Mouse (Mus musculus): Measurements from ENCODE around the gene Hist1h2ac. TPM values are rescaled to one million over a fixed set of nuclear protein-coding genes. Genes with fewer than 3 reads are reported as not detected.

Gene Hist1h2ac
- 2.0 TPM for polyA plus RNA-seq (2015; fragmentation: Illumina TruSeq; extraction: RNeasy Lipid Tissue Mini Kit (QIAGEN cat#74804); ENCODE audit: low read depth, low replicate concordance)

GRCm38 (mm10) chr13:23683755-23684281, at the start of gene Hist1h2ac, which contains the start of gene Hist1h2bc:
Gene Hist1h2ac, minus strand, starts transcription at chr13:23683948.
Gene Hist1h2bc, plus strand, starts transcription at chr13:23684199.

GRCm38 (mm10) chr13:23710374-23711089, 26.8 kb upstream of the Hist1h2ac start, which contains the start of gene Hfe:
Gene Hfe, minus strand, starts transcription at chr13:23710854.

GRCm38 (mm10) chr13:23698300-23698693, 14.5 kb upstream of the Hist1h2ac start, which contains the start of gene Hist1h4c:
Gene Hist1h4c, minus strand, starts transcription at chr13:23698454.

GRCm38 (mm10) chr13:23695514-23695913, 11.8 kb upstream of the Hist1h2ac start, which contains the start of gene Hist1h1t:
Gene Hist1h1t, plus strand, starts transcription at chr13:23695814.

Other genes with a start within 250 kb of the Hist1h2ac start
- gene Btn1a1, start 218.0 kb downstream of the Hist1h2ac start, polyA plus RNA-seq (2015; fragmentation: Illumina TruSeq; extraction: RNeasy Lipid Tissue Mini Kit (QIAGEN cat#74804); ENCODE audit: low read depth, low replicate concordance) = not detected
- gene Btn2a2, start 195.1 kb downstream of the Hist1h2ac start, polyA plus RNA-seq (2015; fragmentation: Illumina TruSeq; extraction: RNeasy Lipid Tissue Mini Kit (QIAGEN cat#74804); ENCODE audit: low read depth, low replicate concordance) = 1.8 TPM
- 5.4 TPM for gene Hist1h4h, start 152.9 kb downstream of the Hist1h2ac start, polyA plus RNA-seq (2015; fragmentation: Illumina TruSeq; extraction: RNeasy Lipid Tissue Mini Kit (QIAGEN cat#74804); ENCODE audit: low read depth, low replicate concordance)
- not detected for gene Hist1h2af, start 150.0 kb downstream of the Hist1h2ac start, polyA plus RNA-seq (2015; fragmentation: Illumina TruSeq; extraction: RNeasy Lipid Tissue Mini Kit (QIAGEN cat#74804); ENCODE audit: low read depth, low replicate concordance)
- not detected for gene Hist1h3g, start 148.5 kb downstream of the Hist1h2ac start, polyA plus RNA-seq (2015; fragmentation: Illumina TruSeq; extraction: RNeasy Lipid Tissue Mini Kit (QIAGEN cat#74804); ENCODE audit: low read depth, low replicate concordance)
- 0.37 TPM for gene Hist1h2bh, start 140.6 kb downstream of the Hist1h2ac start, polyA plus RNA-seq (2015; fragmentation: Illumina TruSeq; extraction: RNeasy Lipid Tissue Mini Kit (QIAGEN cat#74804); ENCODE audit: low read depth, low replicate concordance)
- not detected for gene Hist1h3f, start 139.9 kb downstream of the Hist1h2ac start, polyA plus RNA-seq (2015; fragmentation: Illumina TruSeq; extraction: RNeasy Lipid Tissue Mini Kit (QIAGEN cat#74804); ENCODE audit: low read depth, low replicate concordance)
- not detected for gene Hist1h4f, start 132.3 kb downstream of the Hist1h2ac start, polyA plus RNA-seq (2015; fragmentation: Illumina TruSeq; extraction: RNeasy Lipid Tissue Mini Kit (QIAGEN cat#74804); ENCODE audit: low read depth, low replicate concordance)
- 0.06 TPM for gene Hist1h1d, start 130.7 kb downstream of the Hist1h2ac start, polyA plus RNA-seq (2015; fragmentation: Illumina TruSeq; extraction: RNeasy Lipid Tissue Mini Kit (QIAGEN cat#74804); ENCODE audit: low read depth, low replicate concordance)
- gene Hist1h3e, start 121.6 kb downstream of the Hist1h2ac start, polyA plus RNA-seq (2015; fragmentation: Illumina TruSeq; extraction: RNeasy Lipid Tissue Mini Kit (QIAGEN cat#74804); ENCODE audit: low read depth, low replicate concordance) = not detected
- not detected for gene Hist1h2ae, start 112.7 kb downstream of the Hist1h2ac start, polyA plus RNA-seq (2015; fragmentation: Illumina TruSeq; extraction: RNeasy Lipid Tissue Mini Kit (QIAGEN cat#74804); ENCODE audit: low read depth, low replicate concordance)
- 3.5 TPM for gene Hist1h2bg, start 112.6 kb downstream of the Hist1h2ac start, polyA plus RNA-seq (2015; fragmentation: Illumina TruSeq; extraction: RNeasy Lipid Tissue Mini Kit (QIAGEN cat#74804); ENCODE audit: low read depth, low replicate concordance)
- not detected for gene Hist1h2bf, start 109.8 kb downstream of the Hist1h2ac start, polyA plus RNA-seq (2015; fragmentation: Illumina TruSeq; extraction: RNeasy Lipid Tissue Mini Kit (QIAGEN cat#74804); ENCODE audit: low read depth, low replicate concordance)
- gene Hist1h2ad, start 109.6 kb downstream of the Hist1h2ac start, polyA plus RNA-seq (2015; fragmentation: Illumina TruSeq; extraction: RNeasy Lipid Tissue Mini Kit (QIAGEN cat#74804); ENCODE audit: low read depth, low replicate concordance) = not detected
- 0.76 TPM for gene Hist1h3d, start 108.2 kb downstream of the Hist1h2ac start, polyA plus RNA-seq (2015; fragmentation: Illumina TruSeq; extraction: RNeasy Lipid Tissue Mini Kit (QIAGEN cat#74804); ENCODE audit: low read depth, low replicate concordance)
- not detected for gene Hist1h4d, start 102.3 kb downstream of the Hist1h2ac start, polyA plus RNA-seq (2015; fragmentation: Illumina TruSeq; extraction: RNeasy Lipid Tissue Mini Kit (QIAGEN cat#74804); ENCODE audit: low read depth, low replicate concordance)
- gene Hist1h2be, start 62.8 kb downstream of the Hist1h2ac start, polyA plus RNA-seq (2015; fragmentation: Illumina TruSeq; extraction: RNeasy Lipid Tissue Mini Kit (QIAGEN cat#74804); ENCODE audit: low read depth, low replicate concordance) = 6.4 TPM
- 3.1 TPM for gene Hist1h1e, start 61.4 kb downstream of the Hist1h2ac start, polyA plus RNA-seq (2015; fragmentation: Illumina TruSeq; extraction: RNeasy Lipid Tissue Mini Kit (QIAGEN cat#74804); ENCODE audit: low read depth, low replicate concordance)
- gene Hist1h2bc, start 251 bp upstream of the Hist1h2ac start, polyA plus RNA-seq (2015; fragmentation: Illumina TruSeq; extraction: RNeasy Lipid Tissue Mini Kit (QIAGEN cat#74804); ENCODE audit: low read depth, low replicate concordance) = 79.4 TPM
- gene Hist1h1t, start 11.9 kb upstream of the Hist1h2ac start, polyA plus RNA-seq (2015; fragmentation: Illumina TruSeq; extraction: RNeasy Lipid Tissue Mini Kit (QIAGEN cat#74804); ENCODE audit: low read depth, low replicate concordance) = not detected
- gene Hist1h4c, start 14.5 kb upstream of the Hist1h2ac start, polyA plus RNA-seq (2015; fragmentation: Illumina TruSeq; extraction: RNeasy Lipid Tissue Mini Kit (QIAGEN cat#74804); ENCODE audit: low read depth, low replicate concordance) = 1.3 TPM
- 4.4 TPM for gene Hfe, start 26.9 kb upstream of the Hist1h2ac start, polyA plus RNA-seq (2015; fragmentation: Illumina TruSeq; extraction: RNeasy Lipid Tissue Mini Kit (QIAGEN cat#74804); ENCODE audit: low read depth, low replicate concordance)
- gene Hist1h1c, start 54.9 kb upstream of the Hist1h2ac start, polyA plus RNA-seq (2015; fragmentation: Illumina TruSeq; extraction: RNeasy Lipid Tissue Mini Kit (QIAGEN cat#74804); ENCODE audit: low read depth, low replicate concordance) = 35.3 TPM
- gene Hist1h3c, start 61.7 kb upstream of the Hist1h2ac start, polyA plus RNA-seq (2015; fragmentation: Illumina TruSeq; extraction: RNeasy Lipid Tissue Mini Kit (QIAGEN cat#74804); ENCODE audit: low read depth, low replicate concordance) = not detected
- not detected for gene Hist1h2bb, start 62.8 kb upstream of the Hist1h2ac start, polyA plus RNA-seq (2015; fragmentation: Illumina TruSeq; extraction: RNeasy Lipid Tissue Mini Kit (QIAGEN cat#74804); ENCODE audit: low read depth, low replicate concordance)
- not detected for gene Hist1h2ab, start 67.2 kb upstream of the Hist1h2ac start, polyA plus RNA-seq (2015; fragmentation: Illumina TruSeq; extraction: RNeasy Lipid Tissue Mini Kit (QIAGEN cat#74804); ENCODE audit: low read depth, low replicate concordance)
- not detected for gene Hist1h3b, start 68.3 kb upstream of the Hist1h2ac start, polyA plus RNA-seq (2015; fragmentation: Illumina TruSeq; extraction: RNeasy Lipid Tissue Mini Kit (QIAGEN cat#74804); ENCODE audit: low read depth, low replicate concordance)
- gene Hist1h4b, start 73.1 kb upstream of the Hist1h2ac start, polyA plus RNA-seq (2015; fragmentation: Illumina TruSeq; extraction: RNeasy Lipid Tissue Mini Kit (QIAGEN cat#74804); ENCODE audit: low read depth, low replicate concordance) = not detected
- gene Hist1h4a, start 77.3 kb upstream of the Hist1h2ac start, polyA plus RNA-seq (2015; fragmentation: Illumina TruSeq; extraction: RNeasy Lipid Tissue Mini Kit (QIAGEN cat#74804); ENCODE audit: low read depth, low replicate concordance) = not detected
- gene Hist1h3a, start 78.4 kb upstream of the Hist1h2ac start, polyA plus RNA-seq (2015; fragmentation: Illumina TruSeq; extraction: RNeasy Lipid Tissue Mini Kit (QIAGEN cat#74804); ENCODE audit: low read depth, low replicate concordance) = not detected
- not detected for gene Hist1h1a, start 79.7 kb upstream of the Hist1h2ac start, polyA plus RNA-seq (2015; fragmentation: Illumina TruSeq; extraction: RNeasy Lipid Tissue Mini Kit (QIAGEN cat#74804); ENCODE audit: low read depth, low replicate concordance)
- not detected for gene Trim38, start 86.0 kb upstream of the Hist1h2ac start, polyA plus RNA-seq (2015; fragmentation: Illumina TruSeq; extraction: RNeasy Lipid Tissue Mini Kit (QIAGEN cat#74804); ENCODE audit: low read depth, low replicate concordance)
- not detected for gene Slc17a2, start 123.0 kb upstream of the Hist1h2ac start, polyA plus RNA-seq (2015; fragmentation: Illumina TruSeq; extraction: RNeasy Lipid Tissue Mini Kit (QIAGEN cat#74804); ENCODE audit: low read depth, low replicate concordance)
- not detected for gene Slc17a3, start 155.5 kb upstream of the Hist1h2ac start, polyA plus RNA-seq (2015; fragmentation: Illumina TruSeq; extraction: RNeasy Lipid Tissue Mini Kit (QIAGEN cat#74804); ENCODE audit: low read depth, low replicate concordance)
- gene Slc17a1, start 183.8 kb upstream of the Hist1h2ac start, polyA plus RNA-seq (2015; fragmentation: Illumina TruSeq; extraction: RNeasy Lipid Tissue Mini Kit (QIAGEN cat#74804); ENCODE audit: low read depth, low replicate concordance) = not detected
- not detected for gene Slc17a4, start 231.1 kb upstream of the Hist1h2ac start, polyA plus RNA-seq (2015; fragmentation: Illumina TruSeq; extraction: RNeasy Lipid Tissue Mini Kit (QIAGEN cat#74804); ENCODE audit: low read depth, low replicate concordance)